Mouse (Mus musculus) cortical plate, adult 2 months (tissue): ENCODE measurements at regions not wholly inside any gene's neighbourhood (a gene's known extent, or its start where the extent isn't known, plus 50 kb on each side); places are given as distances from the start of the nearest gene placed in this dataset.

ENCODE experiments used
- H3K27ac ChIP-seq: fragments of 200-500 bp; 2 replicates; pipeline ENCODE4 v1.5.1; 2012; ENCODE audit warnings: low read length, control low read depth, inconsistent platforms; ENCODE audit not compliant: insufficient read depth
- H3K4me1 ChIP-seq: fragments of 200-500 bp; 2 replicates; pipeline ENCODE4 v1.6.1; 2011; ENCODE audit warnings: low read length; ENCODE audit not compliant: control insufficient read depth, insufficient read depth
- H3K4me3 ChIP-seq: fragments of 200-500 bp; 2 replicates; pipeline ENCODE4 v1.5.1; 2011; ENCODE audit warnings: mild to moderate bottlenecking, low read length, control low read depth; ENCODE audit not compliant: insufficient read depth
- CTCF ChIP-seq: fragments of 200-500 bp; IDR thresholded peaks from 2 replicates; pipeline ENCODE4 v1.5.1; 2011; ENCODE audit warnings: mild to moderate bottlenecking, control low read depth, low read length; ENCODE audit not compliant: insufficient read depth; ENCODE audit errors: extremely low read depth
- POLR2A ChIP-seq: fragments of 200-500 bp; IDR thresholded peaks from 2 replicates; pipeline ENCODE4 v1.6.1; 2011; ENCODE audit warnings: mild to moderate bottlenecking, low read length, control low read depth; ENCODE audit not compliant: insufficient read depth; ENCODE audit errors: extremely low read depth

DNA sequence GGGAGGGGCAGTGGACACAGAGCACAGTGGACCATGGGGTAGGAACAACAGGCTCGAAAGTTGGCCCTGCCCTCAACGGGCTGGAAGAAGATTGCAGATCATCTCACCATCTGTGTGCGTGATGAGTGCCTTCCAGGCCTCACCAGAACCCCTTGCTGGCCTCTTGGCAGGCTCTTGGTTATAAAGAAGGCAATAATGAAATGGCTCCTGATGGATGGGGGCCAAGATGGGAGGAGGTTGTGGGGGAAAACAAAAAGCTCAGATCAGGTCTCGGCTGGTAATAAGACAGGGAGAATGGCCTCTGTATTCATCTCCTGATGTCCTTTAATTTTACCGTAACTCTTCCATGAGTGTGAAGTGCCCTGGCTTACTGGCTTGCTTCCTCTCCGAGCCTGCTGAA is 189.1 kb downstream of the Dyrk2 start:
- H3K4me1 ChIP-seq: no peaks in the 10 kb centered on the region
- H3K4me3 ChIP-seq: no peak overlapping the region
- no peak for TF ChIP-seq POLR2A
- TF ChIP-seq CTCF: no peak
- no peak overlapping the region for H3K27ac ChIP-seq

DNA sequence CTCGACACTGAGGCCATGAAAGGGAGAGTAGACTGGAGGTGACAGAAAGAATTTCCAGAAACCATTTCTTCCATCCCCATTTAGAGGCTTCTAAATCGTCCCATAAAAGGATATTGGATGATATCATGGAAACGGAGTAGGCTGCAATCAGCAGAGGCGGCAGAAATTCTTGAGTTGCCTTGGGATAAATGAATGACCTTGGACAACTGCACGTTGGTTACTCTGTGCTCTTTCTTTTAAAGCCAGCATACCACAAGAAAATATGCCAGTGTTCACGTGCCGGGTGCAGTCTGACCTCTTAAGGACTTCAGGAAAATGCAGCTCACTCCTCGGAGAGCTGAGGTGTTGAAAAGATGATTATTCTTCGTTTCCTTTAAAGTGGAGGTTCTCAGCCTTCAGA is 186.7 kb downstream of the Dyrk2 start:
- TF ChIP-seq POLR2A (no peak), CTCF (no peak)
- H3K4me1 ChIP-seq: no peaks in the 10 kb centered on the region

GRCm38 (mm10) chr10:118699292-118699691 is 170.7 kb downstream of the Dyrk2 start:
- Histone ChIP-seq H3K4me1 (no peaks in the 10 kb centered on the region), H3K27ac (no peak overlapping the region), H3K4me3 (no peak overlapping the region)
- TF ChIP-seq POLR2A (no peak), CTCF (no peak)

More for the DNA sequence above, 186.7 kb downstream of the Dyrk2 start:
- no peak overlapping the region for H3K4me3 ChIP-seq
- no peak overlapping the region for H3K27ac ChIP-seq

- H3K4me3 ChIP-seq: no peak overlapping the region
- no peaks in the 10 kb centered on the region for H3K4me1 ChIP-seq
- no peak overlapping the region for H3K27ac ChIP-seq
- TF ChIP-seq CTCF (no peak), POLR2A (no peak)
Observed at GRCm38 (mm10) chr10:118700115-118700514, 169.9 kb downstream of the Dyrk2 start.

GRCm38 (mm10) chr10:118706020-118706419 is 164.0 kb downstream of the Dyrk2 start:
- Histone ChIP-seq H3K27ac (no peak overlapping the region), H3K4me3 (no peak overlapping the region), H3K4me1 (peaks cover under 1% of the 10 kb centered on the region; the same call in 1 of the 2 replicates)
- TF ChIP-seq CTCF (no peak), POLR2A (no peak)

DNA sequence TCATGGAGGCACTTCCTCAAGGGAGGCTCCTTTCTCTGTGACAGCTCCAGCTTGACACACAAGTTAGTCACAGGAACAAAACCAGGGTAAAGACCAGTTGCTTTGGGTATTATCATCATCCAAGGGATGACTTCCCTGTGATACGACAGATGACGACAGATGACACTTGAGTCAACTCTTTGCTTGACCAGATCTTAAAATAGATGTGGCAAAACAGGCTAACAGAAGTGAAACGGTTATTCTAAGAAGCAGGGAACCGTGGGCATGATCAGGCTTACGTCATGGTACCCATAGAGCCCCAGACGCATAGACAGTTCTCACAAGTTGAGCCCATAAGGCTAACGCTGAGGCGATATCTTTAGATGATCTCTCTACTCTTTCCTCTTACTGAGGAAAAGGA is 160.3 kb downstream of the Dyrk2 start:
- Histone ChIP-seq H3K4me3 (no peak overlapping the region), H3K27ac (no peak overlapping the region), H3K4me1 (peaks cover 3% of the 10 kb centered on the region; the same call in 1 of the 2 replicates)
- no peak for TF ChIP-seq POLR2A

- no peak overlapping the region for H3K4me3 ChIP-seq
- H3K4me1 ChIP-seq: peaks cover 3% of the 10 kb centered on the region; the same call in 1 of the 2 replicates
- no peak for TF ChIP-seq POLR2A
- TF ChIP-seq CTCF: no peak
- no peak overlapping the region for H3K27ac ChIP-seq
Observed at GRCm38 (mm10) chr10:118711529-118711928, 158.5 kb downstream of the Dyrk2 start.

- no peak for TF ChIP-seq POLR2A
- TF ChIP-seq CTCF: no peak
- no peak overlapping the region for H3K27ac ChIP-seq
- H3K4me3 ChIP-seq: no peak overlapping the region
- H3K4me1 ChIP-seq: peaks cover 3% of the 10 kb centered on the region; the same call in 1 of the 2 replicates
Observed at GRCm38 (mm10) chr10:118711951-118712350, 158.1 kb downstream of the Dyrk2 start.

GRCm38 (mm10) chr10:118712951-118713350 is 157.1 kb downstream of the Dyrk2 start:
- TF ChIP-seq CTCF: no peak
- no peak for TF ChIP-seq POLR2A
- Histone ChIP-seq H3K4me3 (no peak overlapping the region), H3K27ac (no peak overlapping the region), H3K4me1 (peaks cover 3% of the 10 kb centered on the region; the same call in 1 of the 2 replicates)

DNA sequence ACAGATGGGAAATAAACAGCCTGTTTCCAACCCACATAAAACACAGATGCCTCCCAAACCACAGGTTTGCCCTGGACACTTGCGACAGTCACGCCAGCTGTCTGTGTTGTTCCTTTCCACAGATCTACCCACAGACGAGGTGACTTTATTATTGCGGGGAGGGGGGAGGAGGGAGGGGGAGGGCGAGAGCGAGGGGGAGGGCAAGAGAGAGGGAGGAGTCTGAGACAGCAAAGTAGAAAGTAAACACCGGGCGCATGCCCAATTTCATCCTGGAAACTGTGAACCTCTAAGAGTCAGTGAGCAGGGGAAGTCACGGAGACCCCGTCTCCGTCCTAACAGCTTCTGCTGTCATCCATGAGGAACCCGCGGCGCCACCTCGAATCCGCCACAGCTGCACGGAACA is 155.8 kb downstream of the Dyrk2 start:
- H3K27ac ChIP-seq: no peak overlapping the region
- no peak overlapping the region for H3K4me3 ChIP-seq
- no peak for TF ChIP-seq POLR2A
- no peak for TF ChIP-seq CTCF
- H3K4me1 ChIP-seq: peaks cover 3% of the 10 kb centered on the region; the same call in 1 of the 2 replicates
